Mouse (Mus musculus) neutrophil, adult 5-6 weeks (primary cell): ENCODE data around the gene Rflnb. TPM values are rescaled to one million over a fixed set of nuclear protein-coding genes. Genes with fewer than 3 reads are reported as not detected.

Source experiments
- ATAC-seq: fragments of 151-379, 151-347 bp; 2 replicates; pipeline ENCODE4 v1.8.0; 2017; ENCODE audit warnings: mild to moderate bottlenecking, moderate TSS enrichment; ENCODE audit not compliant: insufficient number of reproducible peaks, poor library complexity, low FRiP score, severe bottlenecking; ENCODE audit errors: extremely low read depth
- total RNA-seq: library from RNA; stranded (forward); fragments of 200-1000 nt; gene quantifications from 2 replicates; pipeline ENCODE4 v1.2.3, GENCODE M21; 2017

Gene Rflnb
- total RNA-seq = 69.2 and 73.0 TPM in 2 replicates

DNA sequence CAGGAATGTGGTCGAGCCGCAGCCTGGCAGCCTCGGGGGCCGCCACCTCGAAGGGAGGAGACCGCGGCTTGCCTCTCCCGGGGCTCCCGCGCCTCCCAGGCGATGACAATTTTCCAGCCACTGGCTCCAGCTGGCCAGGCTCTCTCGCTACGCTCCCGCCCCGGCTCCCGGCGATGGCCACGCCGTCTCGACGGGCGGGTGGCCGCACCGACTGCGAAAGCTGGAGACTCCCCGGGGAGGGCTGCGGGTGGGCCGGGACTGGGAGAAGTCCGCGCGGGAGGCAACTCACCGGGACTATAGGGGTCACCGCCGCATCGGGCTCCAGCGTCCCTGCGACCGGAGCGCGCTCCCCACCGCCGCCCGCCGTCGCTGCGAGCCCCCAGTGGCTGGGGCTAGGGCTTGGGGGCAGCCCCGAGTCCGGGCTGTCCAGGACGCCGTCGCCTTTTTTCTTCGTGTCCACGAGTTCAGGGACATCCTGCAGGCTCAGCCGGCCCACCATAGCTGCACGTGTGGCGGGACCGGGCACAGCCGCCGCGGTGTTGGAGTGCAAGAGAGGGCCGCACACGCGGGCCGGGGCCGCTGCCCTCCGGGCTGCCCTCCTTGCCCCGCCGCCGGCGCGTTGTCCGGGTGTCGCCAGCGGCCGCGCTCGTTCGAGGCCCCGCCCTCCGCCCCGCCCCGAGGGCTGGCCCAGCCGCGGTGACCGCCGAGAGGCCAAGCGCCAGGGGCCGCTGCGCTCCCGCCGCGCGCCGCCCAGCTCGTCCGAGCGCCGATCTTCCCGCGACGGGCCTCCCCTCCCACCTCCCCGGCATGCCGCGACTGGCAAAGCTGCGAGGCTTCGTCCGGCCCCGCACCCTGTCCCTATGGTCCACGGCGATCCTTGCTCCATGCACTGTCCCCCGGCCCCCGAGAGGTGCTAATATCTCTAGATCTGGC, at the start of gene Rflnb:
TSS of gene Rflnb (minus strand) at position 644 of the 933 bp plus-strand sequence.
- ATAC-seq = peak; percentile 48

DNA sequence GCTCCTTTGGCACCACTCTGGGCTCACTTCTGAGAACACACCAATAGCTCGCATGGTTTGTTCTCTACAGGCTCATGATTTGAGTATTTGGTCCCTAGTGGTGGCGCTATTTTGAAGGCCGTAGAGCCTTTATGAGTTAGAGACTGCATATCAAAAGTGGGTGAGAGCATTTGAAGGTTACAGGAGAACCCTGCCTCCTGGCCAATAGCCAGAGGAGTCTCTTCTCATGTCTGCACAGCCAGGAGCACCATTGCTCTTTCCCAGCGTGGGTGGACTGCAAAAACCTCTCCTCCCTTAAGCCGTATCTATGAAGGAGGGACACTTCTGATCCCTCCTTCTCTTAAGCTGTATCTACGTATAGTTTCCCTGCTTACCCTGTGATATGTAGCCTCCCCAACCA, 49.8 kb upstream of the Rflnb start:
- no peak for ATAC-seq

DNA sequence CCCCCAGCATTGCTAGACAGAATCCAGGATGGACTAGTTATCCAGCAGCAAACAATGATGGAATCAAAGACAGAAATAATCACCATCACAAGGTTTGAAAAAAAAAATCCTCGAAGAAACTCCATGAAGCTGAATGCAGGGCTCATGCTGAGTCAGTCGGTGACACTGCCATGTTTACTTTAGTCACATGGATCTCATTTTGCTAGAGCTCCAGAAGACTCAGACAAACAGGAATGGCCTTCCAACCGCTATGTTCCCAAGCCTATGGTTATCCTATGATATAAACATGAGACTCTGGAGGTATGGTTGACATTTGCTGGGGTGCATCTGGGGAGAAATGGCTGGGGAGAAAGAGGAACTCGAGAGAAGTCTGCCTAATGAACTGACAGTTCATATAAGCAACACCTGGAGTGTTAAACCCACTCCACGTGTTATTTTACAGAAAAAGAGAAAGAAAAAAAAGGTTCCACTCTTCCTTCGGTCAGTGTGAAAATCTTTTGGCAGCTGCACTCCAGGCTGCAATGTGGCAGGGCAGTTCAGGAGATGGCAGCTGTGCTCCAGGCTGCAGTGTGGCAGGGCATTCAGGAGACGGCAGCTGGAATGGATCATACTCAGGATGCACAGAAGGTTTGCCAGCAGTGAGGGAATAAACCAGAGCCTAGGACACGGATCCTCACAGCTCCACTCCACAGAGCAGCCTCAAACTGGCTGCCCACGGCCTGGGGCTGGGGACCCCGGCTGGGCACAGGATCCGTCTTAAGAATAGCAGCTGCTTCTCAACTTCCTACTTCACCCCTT, 46.9 kb upstream of the Rflnb start:
- ATAC-seq = no peak

DNA sequence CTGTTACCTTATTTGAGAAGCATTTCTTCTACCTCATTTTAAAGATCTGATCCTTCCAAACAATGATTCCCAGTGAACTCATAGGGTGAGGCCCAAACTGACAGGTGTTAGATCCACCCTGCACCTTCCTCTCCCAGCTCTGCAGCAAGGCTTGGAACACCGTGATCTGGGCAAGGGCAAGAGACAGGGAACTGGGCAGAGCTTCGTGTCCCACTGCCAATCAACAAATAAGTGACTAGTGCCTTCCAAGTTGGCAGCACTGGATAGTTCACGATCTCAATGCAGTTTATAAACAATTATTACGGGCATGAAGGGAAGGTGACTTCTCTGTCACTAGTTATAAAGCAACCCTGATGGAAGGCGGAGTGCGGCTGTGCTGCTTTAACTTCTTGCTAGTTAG, 42.2 kb upstream of the Rflnb start:
- no peak for ATAC-seq

DNA sequence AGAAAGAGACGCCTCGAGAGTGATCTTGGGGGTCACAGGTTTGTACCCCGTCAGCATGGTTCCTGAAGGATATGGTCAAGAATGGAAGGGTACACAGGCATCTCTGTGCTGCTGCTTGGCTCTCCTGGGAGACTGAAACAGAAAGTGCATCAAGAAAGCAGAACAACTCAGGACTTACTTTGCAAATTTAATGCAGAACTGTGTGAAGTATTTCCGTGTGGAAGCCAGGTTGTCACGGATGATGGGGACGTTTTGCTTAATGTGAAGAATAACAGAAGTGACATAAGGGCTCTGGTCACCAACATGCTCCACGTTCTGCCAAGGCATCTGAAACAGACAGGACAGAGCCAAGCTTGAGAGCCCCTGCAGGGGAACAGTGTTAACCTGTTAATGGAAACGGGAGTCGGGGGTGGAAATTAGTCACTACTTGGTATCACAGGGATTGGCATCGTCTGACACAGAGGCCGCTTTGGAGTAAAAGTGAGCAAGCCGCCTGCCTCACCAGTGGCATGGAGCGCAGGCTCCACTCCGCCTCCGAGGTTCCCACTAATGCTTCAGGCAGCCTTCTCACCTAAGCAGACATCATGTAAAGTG, 39.1 kb upstream of the Rflnb start:
- ATAC-seq = peak; percentile 59

DNA sequence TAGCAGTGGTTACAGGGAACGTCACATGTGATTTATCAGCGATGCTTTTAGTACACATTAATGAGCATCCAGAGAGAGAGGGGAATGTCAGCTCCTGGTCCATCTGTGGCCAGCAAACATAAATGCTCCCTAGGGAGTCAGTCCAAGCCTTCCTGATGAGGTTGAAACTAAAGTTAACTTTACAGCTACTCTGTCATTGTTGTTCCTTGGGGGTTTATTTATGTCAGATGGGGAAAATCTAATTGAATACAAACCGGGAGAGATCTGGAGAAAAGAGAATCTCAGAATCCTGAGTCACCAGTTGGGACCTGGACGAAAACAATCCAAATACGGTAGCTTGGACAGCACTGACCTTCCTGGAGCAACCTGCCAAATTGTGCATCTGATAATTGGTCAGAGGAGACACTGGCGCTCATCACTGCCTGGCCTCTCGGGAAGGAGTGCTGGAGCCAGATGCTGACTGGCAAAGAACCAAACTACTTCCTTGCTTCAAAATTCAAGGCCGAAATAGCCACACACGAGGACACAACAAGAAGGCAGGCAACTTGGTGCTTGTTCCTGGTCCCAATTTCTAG, 38.0 kb upstream of the Rflnb start:
- ATAC-seq = no peak

DNA sequence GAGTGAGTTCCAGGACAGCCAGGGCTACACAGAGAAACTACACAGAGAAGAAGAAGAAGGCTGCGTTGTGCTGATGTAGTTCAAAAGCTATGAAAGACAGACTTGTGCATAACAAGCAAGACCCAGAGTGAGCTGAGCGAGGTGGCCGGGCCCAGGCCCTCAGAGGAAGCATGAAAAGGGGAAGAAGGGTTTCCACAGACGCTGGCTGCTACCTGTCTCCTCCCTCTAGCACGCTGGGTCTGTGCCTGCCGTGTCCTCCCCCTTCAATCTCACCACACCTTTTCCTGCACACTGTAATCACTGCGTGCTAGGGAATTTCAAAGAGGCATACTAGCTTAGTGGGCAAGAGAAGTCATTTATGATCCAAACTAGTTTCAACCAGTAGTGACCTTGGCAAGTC, 36.8 kb upstream of the Rflnb start:
- ATAC-seq = peak; percentile 75

DNA sequence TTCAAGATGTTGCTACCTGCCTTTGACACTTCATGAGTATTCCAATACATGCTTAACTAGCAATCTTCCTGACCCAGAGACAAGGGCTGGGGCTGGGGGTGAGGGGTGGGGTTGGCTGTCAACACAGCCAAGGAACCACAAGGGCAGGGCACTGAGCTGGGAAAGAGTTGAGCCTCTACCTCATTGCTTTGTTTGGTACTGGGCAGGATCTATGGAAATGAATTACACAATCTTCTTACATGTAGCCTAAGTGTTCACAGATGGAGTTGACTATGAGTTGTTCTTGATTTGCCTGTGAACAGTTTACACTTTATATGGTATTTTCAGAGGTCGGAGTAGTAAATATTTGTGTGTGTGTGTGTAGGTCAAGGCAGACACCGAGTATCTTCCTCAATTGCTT, 33.3 kb upstream of the Rflnb start:
- no peak for ATAC-seq

DNA sequence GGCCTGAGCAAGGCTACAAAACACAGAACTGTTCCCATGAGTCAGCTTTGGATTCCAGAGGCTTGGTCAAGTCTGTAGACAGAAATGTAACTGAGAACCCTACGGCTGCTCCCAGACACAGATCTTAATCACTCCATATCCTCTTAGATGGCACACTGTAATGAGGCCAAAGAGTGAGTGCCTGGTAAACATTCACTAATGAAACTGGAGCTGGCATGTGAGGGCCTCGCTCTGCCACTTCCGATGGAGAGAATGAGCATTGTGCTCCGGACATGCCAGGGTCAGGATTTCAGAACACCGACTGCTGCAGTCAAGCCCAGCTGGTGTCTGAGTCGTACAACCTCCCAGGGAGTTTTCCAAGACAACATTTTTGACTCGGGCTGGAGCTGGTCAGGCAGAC, 32.4 kb upstream of the Rflnb start:
- no peak for ATAC-seq

DNA sequence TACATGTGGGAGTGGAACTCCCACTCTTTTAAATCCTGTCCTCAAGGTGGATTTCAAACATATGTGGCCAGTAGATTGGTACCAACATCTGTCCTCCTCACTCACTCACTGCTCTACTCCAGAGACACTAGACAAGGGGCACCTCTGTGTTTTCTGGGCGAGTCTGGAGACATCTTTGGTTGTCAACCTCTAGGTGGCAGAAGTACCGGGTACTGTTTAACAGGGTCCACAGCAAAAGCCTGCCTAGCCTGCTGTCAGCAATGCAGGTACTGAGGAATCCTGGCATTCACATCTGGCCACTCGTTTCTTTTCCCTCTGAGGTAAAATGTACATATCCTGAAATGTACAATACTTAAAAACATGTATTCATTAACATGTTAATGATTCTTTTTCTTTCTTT, 28.9 kb upstream of the Rflnb start:
- 0 out of 2 replicates have a peak, but pooled peaks have one; percentile 16 for ATAC-seq

DNA sequence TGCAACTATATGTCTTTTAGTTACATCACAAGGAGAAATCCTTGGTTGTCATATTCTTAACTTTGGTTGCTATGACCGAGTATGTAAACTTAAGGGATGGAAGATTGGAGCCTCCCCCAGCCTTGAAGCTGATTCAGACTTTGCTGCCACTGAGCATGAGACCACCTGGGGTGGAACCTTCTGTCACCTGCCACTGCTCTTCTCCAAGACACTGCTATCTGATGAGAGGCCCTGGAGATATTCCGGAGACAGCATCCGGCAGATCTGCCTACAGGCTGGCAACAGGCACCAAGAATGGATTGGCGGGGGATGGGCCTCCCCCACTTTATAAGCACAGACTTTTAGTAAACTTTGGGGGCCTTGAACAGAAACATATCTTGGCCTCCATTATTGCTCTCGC, 24.9 kb upstream of the Rflnb start:
- ATAC-seq = no peak

DNA sequence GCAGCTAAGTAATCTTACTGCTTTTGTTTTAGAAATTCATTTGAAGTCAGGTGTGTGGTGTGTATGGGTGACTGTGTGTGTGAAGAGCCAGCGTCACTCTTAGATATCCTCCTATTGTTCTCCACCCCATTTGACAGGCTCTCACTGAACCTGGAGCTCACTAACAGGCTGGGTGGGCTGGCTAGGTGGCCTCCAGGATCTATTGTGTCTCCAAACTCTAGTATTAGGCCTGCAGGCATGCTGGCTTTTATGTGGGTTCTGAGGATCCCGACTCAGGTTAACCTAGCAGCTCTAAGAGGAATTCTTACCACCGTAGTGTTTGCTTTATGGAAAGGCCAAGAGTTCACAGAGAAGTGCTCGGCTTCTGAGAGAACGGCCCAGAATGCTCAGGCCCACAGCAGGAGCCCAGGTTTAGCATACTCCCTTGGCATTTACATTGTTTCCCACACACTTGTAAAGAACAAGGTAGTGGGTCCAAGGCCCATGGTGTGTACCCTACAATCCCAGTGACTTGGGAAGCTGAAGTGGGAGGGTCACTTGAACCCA, 23.5 kb upstream of the Rflnb start:
- no peak for ATAC-seq

DNA sequence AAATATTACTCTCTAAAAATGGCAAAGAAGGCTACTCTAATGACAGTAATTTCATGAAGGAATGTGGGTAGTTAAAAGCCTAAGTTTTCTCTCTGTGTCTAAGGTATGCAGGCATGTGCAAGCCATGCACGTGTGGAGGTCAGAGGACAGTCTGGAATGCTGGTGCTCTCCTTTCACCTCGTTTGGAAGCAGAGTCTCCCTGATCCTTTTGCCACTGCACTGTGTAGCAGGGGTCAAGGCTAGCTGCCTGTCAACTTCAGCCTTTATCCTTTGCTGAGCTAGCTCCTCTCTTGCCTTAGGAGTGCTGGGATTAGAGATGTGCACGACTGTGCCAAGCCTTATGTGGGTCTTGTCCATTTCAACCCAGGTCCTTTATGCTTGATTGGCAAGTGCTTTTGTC, 22.9 kb upstream of the Rflnb start:
- no peak for ATAC-seq

DNA sequence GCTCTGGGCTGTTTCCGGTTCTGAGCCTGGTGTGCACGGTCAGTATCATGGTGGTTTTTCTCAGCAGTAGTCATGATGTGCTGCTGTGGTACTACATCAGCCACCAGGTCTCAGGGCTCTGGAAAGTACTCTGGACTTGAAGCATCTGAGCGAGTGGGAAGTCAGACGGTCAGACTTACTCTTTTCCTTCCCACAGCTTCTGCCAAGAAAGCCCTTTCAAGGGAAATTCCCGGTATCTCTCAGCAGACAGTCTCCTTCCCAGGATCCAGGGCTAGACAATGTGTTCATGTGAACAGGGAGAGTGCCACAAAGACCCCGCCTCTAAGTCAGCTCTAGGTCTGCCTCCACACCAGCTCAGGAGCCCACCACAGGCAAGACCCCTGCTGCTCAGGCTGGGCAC, 17.8 kb upstream of the Rflnb start:
- no peak for ATAC-seq

DNA sequence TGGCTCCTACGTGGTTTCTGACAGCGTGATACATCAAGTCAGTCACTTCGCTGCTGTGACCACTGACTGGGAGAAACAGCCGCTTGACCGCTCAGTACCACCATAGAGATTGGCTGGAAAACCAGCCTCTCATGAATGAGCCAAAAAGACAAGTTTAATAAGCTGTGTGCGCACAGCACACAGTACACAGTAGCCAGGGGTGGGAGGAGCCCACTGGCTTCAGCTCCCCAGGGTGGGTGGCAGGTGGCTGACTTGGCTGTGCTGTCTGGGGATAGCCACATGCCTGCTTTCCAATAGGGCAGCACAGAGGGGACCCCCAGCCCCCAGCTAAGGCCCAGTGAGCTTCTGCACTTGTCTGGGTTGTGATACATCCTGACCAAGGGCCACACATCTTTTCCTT, 16.9 kb upstream of the Rflnb start:
- ATAC-seq = no peak

DNA sequence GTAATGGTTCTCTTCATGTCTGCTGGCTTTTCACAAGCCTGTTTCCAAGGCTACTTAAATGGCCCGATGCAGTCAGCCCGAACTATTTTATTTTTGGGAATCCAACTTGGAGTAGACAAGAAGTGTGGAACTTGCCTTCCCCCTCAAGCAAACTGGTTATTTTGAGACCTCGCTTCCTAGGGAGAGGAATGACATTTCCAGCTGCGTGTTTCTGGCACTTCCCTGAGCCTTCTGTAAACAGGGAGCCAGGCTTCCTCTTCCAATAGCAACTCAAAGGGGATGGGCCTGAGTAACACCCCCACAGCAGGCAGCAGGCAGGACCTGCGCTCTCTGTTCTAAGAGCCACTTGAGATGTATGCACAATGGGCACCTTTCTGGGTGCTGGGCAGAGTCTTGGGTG, 15.3 kb upstream of the Rflnb start:
- no peak for ATAC-seq

DNA sequence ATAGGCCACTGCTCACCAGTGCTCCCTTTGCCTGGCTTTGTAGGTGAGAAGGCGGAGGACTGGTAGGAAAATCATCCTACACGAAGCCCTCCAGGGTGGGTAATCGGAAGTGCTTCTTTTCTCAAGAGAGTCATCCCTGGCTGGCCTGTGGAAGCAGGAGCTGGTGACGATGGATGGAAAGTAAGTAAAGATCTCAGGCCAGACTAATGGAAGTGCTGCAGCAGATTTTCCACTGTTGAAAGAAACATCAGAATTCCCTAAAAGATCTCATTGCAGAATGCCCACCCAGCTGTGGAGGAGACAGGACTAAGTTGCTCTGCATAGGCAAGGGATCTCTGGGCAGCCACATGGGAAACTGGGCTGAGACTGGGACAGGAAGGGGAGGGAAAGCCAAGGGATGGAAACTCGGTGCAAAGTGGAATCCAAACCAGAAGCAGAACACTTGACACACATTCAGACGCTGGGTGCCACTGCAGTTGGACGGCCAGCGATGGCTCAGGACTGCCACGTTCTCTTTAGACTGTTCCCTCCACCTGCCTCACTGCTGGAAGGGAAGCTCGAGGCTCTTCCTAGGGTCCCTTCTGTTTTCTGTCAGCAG, 14.6 kb upstream of the Rflnb start:
- ATAC-seq = no peak

DNA sequence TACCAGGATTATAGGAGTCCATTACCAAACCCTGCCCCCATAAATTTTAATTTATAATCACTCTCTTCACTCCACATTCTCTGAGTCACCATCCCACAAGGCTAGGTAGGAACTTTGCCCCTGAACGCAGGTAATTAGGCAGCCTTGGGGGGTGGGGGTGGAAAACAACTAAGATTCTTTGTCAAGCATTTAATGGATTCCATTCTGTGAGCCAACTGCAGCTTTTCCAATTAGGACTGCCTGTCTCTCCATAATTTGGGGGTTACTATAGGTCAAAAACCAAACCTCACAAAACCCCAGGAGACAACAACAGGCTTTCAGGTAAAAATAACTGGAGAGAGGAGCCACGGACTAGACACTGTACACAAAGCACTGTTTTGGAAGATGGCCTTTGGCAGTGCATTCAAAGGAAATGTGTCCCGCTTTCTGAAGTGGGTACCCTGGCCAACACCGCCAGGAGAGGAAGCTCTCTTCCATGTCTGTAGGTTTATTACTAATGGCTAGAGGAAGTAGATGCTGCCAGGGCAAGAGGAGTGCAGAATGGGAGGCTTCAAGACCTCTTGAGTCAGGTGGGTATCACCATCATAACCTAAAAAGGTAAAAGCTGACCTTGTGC, 13.3 kb upstream of the Rflnb start:
- ATAC-seq = no peak
